Mouse (Mus musculus) embryo, embryonic 9.5 days (tissue): ENCODE results near the gene Pglyrp4.
"Not testable (repeated sequence)": the region's sequence is repeated elsewhere in the genome, so short reads cannot be mapped to it uniquely, and the experiment has no call there.

Experiments
- DNase-seq: peaks from one replicate; pipeline ENCODE4 v3.0.0-alpha.2; 2017; ENCODE audit errors: extremely low spot score

Gene Pglyrp4

GRCm38 (mm10) chr3:90726606-90727005, at the start of gene Pglyrp4:
Gene Pglyrp4 (plus strand): TSS chr3:90726906.
- no peak for DNase-seq

DNA sequence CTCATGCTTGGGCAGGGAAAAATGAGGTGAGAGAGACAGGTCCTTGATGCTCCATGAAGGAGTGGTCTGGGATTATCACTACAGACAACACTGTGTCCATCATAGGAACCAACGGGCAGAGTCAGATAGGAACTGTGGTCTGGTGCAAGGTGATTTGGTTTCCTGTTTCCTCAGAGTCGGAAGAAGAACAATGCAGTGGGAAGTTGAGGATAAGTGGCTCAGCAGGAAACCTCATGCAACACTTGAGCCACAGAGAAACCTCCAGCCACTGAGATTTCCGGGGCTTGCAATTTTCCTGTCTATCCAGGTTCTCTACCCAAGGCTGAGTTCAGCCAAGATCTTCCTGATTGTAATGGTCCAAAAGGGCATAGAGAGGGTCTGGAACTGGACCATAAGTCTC, 48.0 kb upstream of the Pglyrp4 start:
- DNase-seq: no peak

DNA sequence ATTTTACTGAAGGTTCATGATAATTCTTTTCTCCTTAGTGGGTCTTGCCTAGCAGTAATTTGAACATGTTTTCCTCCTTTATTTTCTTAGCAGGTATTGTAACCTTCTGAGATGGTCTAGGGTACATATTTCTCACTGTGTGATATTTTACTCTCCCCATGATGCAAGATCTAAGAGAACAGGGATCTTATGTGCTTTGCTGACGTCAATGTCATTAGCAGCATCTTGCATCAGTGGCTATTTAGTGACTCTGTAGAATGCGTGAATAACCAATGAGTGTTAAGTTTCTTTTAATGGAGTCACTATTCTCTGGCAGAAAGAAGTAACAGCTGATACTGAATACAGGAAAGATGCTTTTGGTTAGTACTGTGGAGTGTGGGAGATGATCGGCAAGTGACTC, 42.8 kb upstream of the Pglyrp4 start:
- no peak for DNase-seq

DNA sequence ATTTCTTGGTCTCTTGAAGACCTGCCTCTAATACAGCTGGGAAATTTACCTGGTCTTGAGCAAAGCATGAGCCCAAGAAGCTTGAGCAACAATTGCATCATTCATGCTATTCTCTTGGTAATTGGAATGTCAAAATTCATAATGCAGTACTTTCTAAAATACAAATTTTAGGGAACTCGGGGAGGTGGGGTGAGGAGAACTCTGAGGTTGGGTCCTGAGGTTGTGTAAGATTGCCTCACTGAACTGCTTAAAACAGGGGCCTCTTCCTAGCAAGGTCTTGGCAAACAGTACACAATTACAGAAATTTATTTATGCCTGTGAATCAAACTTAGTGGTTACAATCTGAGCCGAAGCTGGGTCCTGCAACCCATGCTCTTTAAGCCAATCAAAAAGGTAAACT, 39.9 kb upstream of the Pglyrp4 start:
- DNase-seq: no peak

- no peak for DNase-seq
Observed at GRCm38 (mm10) chr3:90693496-90693895, 33.2 kb upstream of the Pglyrp4 start.

DNA sequence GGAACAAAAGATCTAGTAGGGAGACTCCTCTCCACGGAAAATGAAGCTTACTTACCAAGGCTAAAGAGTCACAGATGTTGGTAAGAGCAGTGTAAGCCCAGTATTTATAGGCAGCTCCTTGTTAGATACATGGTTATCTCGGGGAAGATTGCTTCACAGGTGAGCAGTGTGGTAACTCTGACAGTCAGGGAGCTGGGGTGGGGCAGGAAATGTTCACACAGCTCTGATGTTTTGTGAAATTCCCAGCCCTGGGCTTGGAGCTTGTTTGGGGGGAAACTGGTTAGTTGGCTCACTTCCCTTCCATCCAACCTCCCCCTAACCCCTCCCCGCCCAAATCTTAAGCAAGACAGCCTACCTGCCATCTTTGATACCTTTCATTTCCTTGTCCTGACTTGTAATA, 31.1 kb upstream of the Pglyrp4 start, which contains the start of gene S100a9:
S100a9 (minus strand) TSS at position 109 of the 400 bp plus-strand sequence.
- no peak for DNase-seq

GRCm38 (mm10) chr3:90702244-90702643, 24.5 kb upstream of the Pglyrp4 start:
- DNase-seq: no peak

GRCm38 (mm10) chr3:90708523-90709202, 18.0 kb upstream of the Pglyrp4 start:
- DNase-seq: peak; percentile 27

GRCm38 (mm10) chr3:90709591-90710460, 16.9 kb upstream of the Pglyrp4 start:
- peak; percentile 74 for DNase-seq

GRCm38 (mm10) chr3:90749658-90750057, 23.0 kb downstream of the Pglyrp4 start:
- DNase-seq: no peak

DNA sequence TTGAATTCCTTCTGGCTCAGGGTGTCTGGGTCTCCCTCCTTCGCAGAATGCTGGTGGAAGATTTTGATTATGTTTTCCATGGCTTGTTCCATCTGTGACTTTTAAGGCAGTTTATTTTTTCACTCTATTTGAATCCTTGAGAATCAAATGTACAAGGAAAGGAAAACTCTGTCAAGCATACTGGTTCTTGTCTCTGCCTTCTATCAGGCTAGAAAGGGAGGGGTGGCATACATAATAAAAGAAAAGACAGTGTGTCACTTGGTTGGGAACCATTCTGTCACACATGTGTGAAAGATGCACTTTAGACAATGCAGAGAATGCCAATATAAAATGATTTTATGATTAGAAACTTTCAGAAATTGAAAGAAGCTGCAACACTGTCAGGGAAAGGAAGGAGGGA, 51.1 kb downstream of the Pglyrp4 start, which contains the start of gene Gm5849:
Gm5849 (minus strand) TSS at position 101 of the 400 bp plus-strand sequence.
- not testable (repeated sequence) for DNase-seq
